Mouse (Mus musculus): ENCODE data around the gene Hnrnpk.

GRCm38 (mm10) chr13:58358629-58359303 lies 44.4 kb downstream of the Hnrnpk start, which contains the start of gene Kif27:
- TF ChIP-seq CTCF (conservative IDR thresholded peaks at IDR 0.05; ENCODE audit: insufficient read depth, insufficient read length, low read depth, low read length) = no peak
- no peak for TF ChIP-seq POLR2A (IDR thresholded peaks at IDR 0.05; ENCODE audit: low read depth, low read length)
